Mouse (Mus musculus) liver, embryonic 14.5 days (tissue): ENCODE measurements at regions not wholly inside any gene's neighbourhood (a gene's known extent, or its start where the extent isn't known, plus 50 kb on each side); places are given as distances from the start of the nearest gene placed in this dataset.

Source experiments
- CTCF ChIP-seq: IDR thresholded peaks from 2 replicates; pipeline ENCODE4 v1.5.1; 2016; ENCODE audit warnings: antibody characterized with exemption, low read depth, control low read depth
- EP300 ChIP-seq: IDR thresholded peaks from 2 replicates; pipeline ENCODE4 v1.6.1; 2016; ENCODE audit warnings: antibody characterized with exemption, low read depth

GRCm38 (mm10) chr16:63084021-63084756 lies 230.1 kb downstream of the Pros1 start:
- no peak for TF ChIP-seq CTCF
- no peak for TF ChIP-seq EP300
